Mouse (Mus musculus) intestine, embryonic 16.5 days (tissue): ENCODE results near the gene Coro2a. TPM values are rescaled to one million over a fixed set of nuclear protein-coding genes. Genes with fewer than 3 reads are reported as not detected.
A peak's percentile ranks its signal among the peaks of the same experiment; 100 is the strongest.
"Not testable (repeated sequence)": the region's sequence is repeated elsewhere in the genome, so short reads cannot be mapped to it uniquely, and the experiment has no call there.

Experiments
- ATAC-seq: fragments of 200-750 bp; cut with Nextera tagmentation; 2 replicates; pipeline ENCODE4 v1.8.0; 2017; ENCODE audit warnings: moderate TSS enrichment, moderate library complexity
- H3K27ac ChIP-seq: fragments of 300-500 bp; sonication (generic); 2 replicates; pipeline ENCODE4 v1.5.1; 2014; ENCODE audit warnings: mild to moderate bottlenecking, low read length
- H3K27me3 ChIP-seq: fragments of 300-500 bp; sonication (generic); replicated peaks from 2 replicates; pipeline ENCODE4 v1.6.1; 2014; ENCODE audit warnings: low read length, control low read depth, mixed read lengths; ENCODE audit not compliant: control insufficient read depth, insufficient read depth
- H3K36me3 ChIP-seq: fragments of 300-500 bp; sonication (generic); 2 replicates; pipeline ENCODE4 v1.6.1; 2014; ENCODE audit warnings: low read length, control low read depth; ENCODE audit not compliant: control insufficient read depth, insufficient read depth
- H3K4me1 ChIP-seq: fragments of 300-500 bp; sonication (generic); 2 replicates; pipeline ENCODE4 v1.6.1; 2014; ENCODE audit warnings: low read length, control low read depth, mixed read lengths; ENCODE audit not compliant: control insufficient read depth, insufficient read depth
- H3K4me2 ChIP-seq: fragments of 300-500 bp; sonication (generic); 2 replicates; pipeline ENCODE4 v1.6.1; 2014; ENCODE audit warnings: low read depth, low read length, control low read depth
- H3K4me3 ChIP-seq: fragments of 300-500 bp; sonication (generic); 2 replicates; pipeline ENCODE4 v1.5.1; 2014; ENCODE audit warnings: mild to moderate bottlenecking, low read length
- H3K9ac ChIP-seq: fragments of 300-500 bp; sonication (generic); 2 replicates; pipeline ENCODE4 v1.6.1; 2014; ENCODE audit warnings: low read depth, low read length
- H3K9me3 ChIP-seq: fragments of 300-500 bp; sonication (generic); 2 replicates; pipeline ENCODE4 v1.6.1; 2016; ENCODE audit warnings: low read length, control low read depth; ENCODE audit not compliant: control insufficient read depth
- WGBS: fragments of 180-500 bp; shearing (Covaris S2); extraction: QIAGEN DNeasy Blood & Tissue Kit; methylation state at CpG from one replicate; pipeline ENCODE4 v1.1.7; 2014; 5-methylcytosine and 5-hydroxymethylcytosine counted together
- polyA plus RNA-seq: library from polyadenylated mRNA; unstranded; fragments of >200 nt; fragmentation: Nextera tagmentation; extraction: Ambion mirVana; gene quantifications from 2 replicates; pipeline ENCODE4 v1.2.1, GENCODE M21; 2015

Coro2a gene
- polyA plus RNA-seq, 1 experiment from 2014 or later, result 99.8 TPM

GRCm38 (mm10) chr4:46635702-46636430, 33.9 kb upstream of the Coro2a start:
- no peak overlapping the region for H3K4me3 ChIP-seq
- no peak overlapping the region for H3K27ac ChIP-seq
- H3K9ac ChIP-seq, result no peak overlapping the region
- H3K27me3 ChIP-seq, result no peaks in the 10 kb centered on the region
- no peaks in the 10 kb centered on the region for H3K9me3 ChIP-seq
- H3K36me3 ChIP-seq, result no peaks in the 10 kb centered on the region
- H3K4me2 ChIP-seq, result no peak overlapping the region
- WGBS, result 79% methylated on average over 16 of the region's 16 CpGs
- ATAC-seq, result no peak
- H3K4me1 ChIP-seq, result peaks cover 11% of the 10 kb centered on the region

GRCm38 (mm10) chr4:46634881-46635280, 32.9 kb upstream of the Coro2a start:
- no peak for ATAC-seq
- WGBS, result 62% methylated on average over 6 of the region's 6 CpGs
- Histone ChIP-seq H3K4me1 (peaks cover 18% of the 10 kb centered on the region), H3K9ac (no peak overlapping the region), H3K4me3 (no peak overlapping the region), H3K27ac (no peak overlapping the region), H3K4me2 (no peak overlapping the region), H3K36me3 (no peaks in the 10 kb centered on the region), H3K9me3 (no peaks in the 10 kb centered on the region), H3K27me3 (no peaks in the 10 kb centered on the region)

- H3K27me3 ChIP-seq, H3K4me3 ChIP-seq, H3K36me3 ChIP-seq, H3K4me2 ChIP-seq, H3K9me3 ChIP-seq, H3K9ac ChIP-seq, H3K27ac ChIP-seq: not testable (repeated sequence)
- H3K4me1 ChIP-seq, result peaks cover 29% of the 10 kb centered on the region
- 56% methylated on average over 6 of the region's 6 CpGs for WGBS
- peak; percentile 25 for ATAC-seq
Observed at GRCm38 (mm10) chr4:46633565-46633964, 31.6 kb upstream of the Coro2a start.

- 64% methylated on average over 2 of the region's 2 CpGs for WGBS
- ATAC-seq, result no peak
Observed at GRCm38 (mm10) chr4:46632465-46632864, 30.5 kb upstream of the Coro2a start.

GRCm38 (mm10) chr4:46630390-46630789, 28.4 kb upstream of the Coro2a start:
- peak overlapping the region; percentile 75 for H3K27ac ChIP-seq
- peaks cover 45% of the 10 kb centered on the region for H3K4me1 ChIP-seq
- no peaks in the 10 kb centered on the region for H3K27me3 ChIP-seq
- no peak for ATAC-seq
- no peaks in the 10 kb centered on the region for H3K36me3 ChIP-seq
- 60% methylated on average over 9 of the region's 9 CpGs for WGBS
- no peak overlapping the region for H3K9ac ChIP-seq
- H3K4me3 ChIP-seq, result no peak overlapping the region
- no peaks in the 10 kb centered on the region for H3K9me3 ChIP-seq
- H3K4me2 ChIP-seq, result no peak overlapping the region

More at GRCm38 (mm10) chr4:46632465-46632864, 30.5 kb upstream of the Coro2a start:
- Histone ChIP-seq H3K27me3 (no peaks in the 10 kb centered on the region), H3K4me2 (no peak overlapping the region), H3K9me3 (no peaks in the 10 kb centered on the region), H3K4me1 (peaks cover 38% of the 10 kb centered on the region), H3K36me3 (no peaks in the 10 kb centered on the region), H3K27ac (no peak overlapping the region), H3K4me3 (no peak overlapping the region), H3K9ac (no peak overlapping the region)

GRCm38 (mm10) chr4:46628873-46629272, 26.9 kb upstream of the Coro2a start:
- Histone ChIP-seq H3K4me2 (no peak overlapping the region), H3K4me1 (peaks cover 39% of the 10 kb centered on the region), H3K36me3 (no peaks in the 10 kb centered on the region), H3K9ac (no peak overlapping the region), H3K4me3 (no peak overlapping the region), H3K27ac (peak overlapping the region; percentile 75), H3K9me3 (no peaks in the 10 kb centered on the region), H3K27me3 (no peaks in the 10 kb centered on the region)
- ATAC-seq, result peak; percentile 55
- whole genome bisulfite sequencing, result 23% methylated on average over 9 of the region's 9 CpGs

GRCm38 (mm10) chr4:46628081-46628480, 26.1 kb upstream of the Coro2a start:
- WGBS, result 68% methylated on average over 11 of the region's 11 CpGs

GRCm38 (mm10) chr4:46625101-46625500, 23.1 kb upstream of the Coro2a start:
- H3K4me2 ChIP-seq, result no peak overlapping the region

More at GRCm38 (mm10) chr4:46628081-46628480, 26.1 kb upstream of the Coro2a start:
- H3K9me3 ChIP-seq, result no peaks in the 10 kb centered on the region
- H3K4me2 ChIP-seq, result no peak overlapping the region
- no peaks in the 10 kb centered on the region for H3K36me3 ChIP-seq
- H3K9ac ChIP-seq, result 0 out of 2 replicates have a peak overlapping the region, but pooled peaks have one; percentile 20
- H3K4me1 ChIP-seq, result peaks cover 40% of the 10 kb centered on the region
- peak; percentile 26 for ATAC-seq
- no peaks in the 10 kb centered on the region for H3K27me3 ChIP-seq
- peak overlapping the region; percentile 75 for H3K27ac ChIP-seq
- no peak overlapping the region for H3K4me3 ChIP-seq

GRCm38 (mm10) chr4:46623007-46623406, 21.0 kb upstream of the Coro2a start:
- no peak overlapping the region for H3K4me2 ChIP-seq
- H3K9ac ChIP-seq, result no peak overlapping the region; the same call in 1 of the 2 replicates
- H3K4me3 ChIP-seq, result no peak overlapping the region
- no peaks in the 10 kb centered on the region for H3K36me3 ChIP-seq
- ATAC-seq, result peak; percentile 21; the same call in 1 of the 2 replicates
- peaks cover 14% of the 10 kb centered on the region for H3K4me1 ChIP-seq
- no peaks in the 10 kb centered on the region for H3K9me3 ChIP-seq
- WGBS, result 65% methylated on average over 5 of the region's 5 CpGs
- no peaks in the 10 kb centered on the region for H3K27me3 ChIP-seq
- H3K27ac ChIP-seq, result no peak overlapping the region

More at GRCm38 (mm10) chr4:46625101-46625500, 23.1 kb upstream of the Coro2a start:
- Histone ChIP-seq H3K4me3 (no peak overlapping the region), H3K27me3 (no peaks in the 10 kb centered on the region), H3K9ac (no peak overlapping the region), H3K4me1 (peaks cover 31% of the 10 kb centered on the region), H3K36me3 (no peaks in the 10 kb centered on the region), H3K27ac (no peak overlapping the region), H3K9me3 (no peaks in the 10 kb centered on the region)
- WGBS, result 82% methylated on average over 10 of the region's 10 CpGs
- ATAC-seq, result no peak
